Mouse (Mus musculus) left cerebral cortex, postnatal 36 days (tissue): ENCODE results near the gene Scp2d1. TPM values are rescaled to one million over a fixed set of nuclear protein-coding genes. Genes with fewer than 3 reads are reported as not detected.
A peak's percentile ranks its signal among the peaks of the same experiment; 100 is the strongest.
"Not testable (repeated sequence)": the region's sequence is repeated elsewhere in the genome, so short reads cannot be mapped to it uniquely, and the experiment has no call there.

Source experiments
- DNase-seq, 2 experiments: peaks; one replicate each; pipeline ENCODE4 v3.0.0; 2021 to 2022; ENCODE audit warnings: low spot score in 2 of 2, mixed read lengths in 1 of 2
- intact Hi-C: fragments of 180-260 bp; cut with DNase I; formaldehyde crosslinking; loops from one replicate; pipeline ENCODE4 v1.15.1; 2025
- total RNA-seq, 2 experiments: library from RNA; stranded (reverse); gene quantifications; 2 replicates each; pipeline ENCODE4 v1.2.3; 2021

The Scp2d1 gene
- total RNA-seq = not detected

- DNase-seq, intact Hi-C loops: not testable (repeated sequence)
Observed at GRCm38 (mm10) chr2:144823356-144823755, at the start of gene Scp2d1. Scp2d1 (plus strand) TSS chr2:144823656.

DNA sequence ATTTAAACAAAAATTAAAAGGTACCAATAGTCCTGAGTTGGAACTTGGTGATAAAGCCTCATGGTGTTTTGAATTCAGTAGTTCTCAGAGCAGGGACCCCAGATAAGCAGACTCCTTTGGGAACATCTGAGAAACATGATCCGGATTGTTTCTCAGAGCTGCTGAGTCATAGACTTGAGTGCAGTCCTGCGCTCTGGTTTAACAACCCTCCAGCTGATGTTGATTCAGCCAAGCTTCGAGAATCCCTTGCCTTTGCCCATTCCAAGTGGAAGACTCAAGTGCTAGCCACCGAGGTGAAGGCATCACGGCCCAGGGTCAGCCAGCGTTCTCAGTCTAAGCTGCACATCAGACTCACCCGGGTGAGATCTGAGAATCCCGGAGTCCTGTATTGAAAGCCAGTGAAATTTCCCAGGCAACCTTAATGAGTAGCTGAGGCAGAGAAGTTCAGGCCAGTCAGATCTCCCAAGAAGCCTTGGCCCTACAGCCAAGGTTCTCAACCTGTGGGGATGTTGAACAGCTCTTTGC is 48.8 kb upstream of the Scp2d1 start:
- DNase-seq = no peak
- intact Hi-C loops = no loop called here

- intact Hi-C loops = no loop called here
- no peak for DNase-seq
Observed at GRCm38 (mm10) chr2:144775626-144776025, 47.8 kb upstream of the Scp2d1 start.

DNA sequence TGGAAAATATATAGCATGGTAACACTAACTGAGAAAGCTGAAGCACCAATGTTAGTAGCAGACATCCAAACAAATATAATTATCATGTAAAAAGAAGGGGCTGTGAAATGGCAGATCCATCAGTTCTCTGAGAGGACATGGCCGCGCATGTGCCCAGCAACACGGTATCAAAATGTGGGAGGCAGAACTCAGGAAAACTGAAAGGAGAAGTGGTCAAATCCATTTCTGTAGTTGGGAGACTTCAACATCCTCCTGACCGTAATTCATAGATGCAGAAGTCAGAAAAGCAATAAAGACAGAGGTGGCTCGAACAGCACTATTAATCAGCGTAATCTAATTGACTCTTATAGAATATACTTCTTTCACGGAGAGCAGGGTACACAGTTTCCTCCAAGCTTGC is 44.2 kb upstream of the Scp2d1 start:
- no peak for DNase-seq
- intact Hi-C loops = no loop called here

GRCm38 (mm10) chr2:144780731-144781130 is 42.7 kb upstream of the Scp2d1 start:
- no peak for DNase-seq
- intact Hi-C loops = no loop called here

DNA sequence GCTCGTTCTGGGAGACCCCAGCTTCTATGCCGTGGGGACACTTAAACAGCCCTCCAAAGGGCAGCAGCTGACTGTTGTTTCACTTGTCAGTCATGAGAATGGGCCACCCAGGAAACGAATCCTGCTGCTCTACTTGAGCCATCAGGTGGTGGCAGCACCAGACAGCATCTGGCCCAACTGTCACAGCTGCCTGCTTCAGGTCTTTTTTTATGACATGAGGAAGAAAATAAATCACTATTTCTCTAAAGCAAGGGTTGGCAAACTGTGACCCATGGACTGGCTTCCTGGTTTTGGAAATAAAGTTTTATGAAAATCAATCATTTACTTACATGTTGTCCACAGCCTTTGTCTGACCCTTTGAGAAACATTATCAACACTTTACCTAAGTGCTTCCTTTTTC is 41.6 kb upstream of the Scp2d1 start:
- intact Hi-C loops = no loop called here
- DNase-seq = no peak

DNA sequence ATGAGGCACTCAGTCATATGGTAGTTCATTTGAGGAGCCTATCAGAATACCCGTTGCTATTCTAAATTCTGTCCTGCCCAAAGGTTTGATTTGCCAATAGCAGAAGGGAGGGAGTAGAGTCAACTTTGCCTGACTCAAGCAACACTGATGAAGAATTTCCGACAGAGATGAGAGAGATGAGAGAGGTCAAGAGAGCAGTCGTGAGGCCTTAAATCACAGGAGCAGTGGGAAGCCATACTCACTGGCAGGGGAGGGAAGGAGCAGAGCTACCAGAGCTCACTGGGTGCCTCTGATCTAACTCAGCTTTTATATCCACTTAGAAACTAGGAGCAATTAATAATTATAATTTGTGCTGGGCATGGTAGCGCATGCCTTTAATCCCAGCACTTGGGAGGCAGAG is 41.0 kb upstream of the Scp2d1 start:
- no peak for DNase-seq
- intact Hi-C loops = no loop called here

- no peak for DNase-seq
- intact Hi-C loops = no loop called here
Observed at GRCm38 (mm10) chr2:144783190-144783589, 40.3 kb upstream of the Scp2d1 start.

DNA sequence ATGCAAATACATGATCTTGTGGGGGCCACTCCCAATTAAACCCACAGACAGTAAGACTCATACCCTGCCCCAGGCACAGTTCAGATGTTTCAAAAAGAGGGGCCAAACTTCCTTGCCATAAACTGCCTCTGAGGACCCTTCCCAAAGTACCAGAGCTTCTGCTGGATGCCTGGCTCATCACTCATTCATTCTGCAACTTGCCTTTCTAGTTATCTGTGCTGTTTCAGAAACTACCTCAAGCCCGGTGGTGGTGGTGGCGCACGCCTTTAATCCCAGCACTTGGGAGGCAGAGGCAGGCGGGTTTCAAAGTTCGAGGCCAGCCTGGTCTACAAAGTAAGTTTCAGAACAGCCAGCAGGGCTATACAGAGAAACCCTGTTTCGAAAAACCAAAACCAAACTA is 39.6 kb upstream of the Scp2d1 start:
- intact Hi-C loops = no loop called here
- no peak for DNase-seq

DNA sequence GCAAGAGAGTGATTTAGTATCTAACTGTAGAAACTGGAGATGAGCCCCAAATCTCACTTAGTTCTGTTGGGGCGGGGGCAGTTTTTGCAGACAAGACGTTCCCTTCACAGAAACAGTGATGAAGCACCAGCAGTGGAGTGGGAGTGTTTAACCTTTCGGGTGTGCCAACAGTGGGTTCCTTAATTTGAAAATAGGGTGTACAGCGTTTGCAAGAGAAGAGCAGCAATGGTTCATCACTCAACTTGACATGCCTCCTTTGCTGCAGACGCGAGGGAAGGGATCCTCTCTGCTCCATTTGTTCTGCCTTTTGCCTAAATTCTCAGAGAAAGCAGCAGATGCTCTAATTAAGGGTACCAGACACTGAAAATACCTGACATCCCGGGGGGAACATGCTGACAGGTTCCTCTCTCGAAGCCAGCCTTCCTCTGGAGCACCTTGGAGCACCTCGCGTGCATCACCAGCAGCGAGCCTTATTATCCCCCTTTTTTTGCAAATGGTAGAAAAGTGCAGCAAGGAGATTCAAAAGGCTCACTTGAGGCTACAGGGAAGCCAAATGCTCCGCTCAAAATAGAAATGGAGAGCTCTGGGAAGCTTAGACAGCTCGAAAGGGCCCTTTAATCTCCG is 31.7 kb upstream of the Scp2d1 start:
- intact Hi-C loops = no loop called here
- peak; percentile 33 to 44 for DNase-seq

DNA sequence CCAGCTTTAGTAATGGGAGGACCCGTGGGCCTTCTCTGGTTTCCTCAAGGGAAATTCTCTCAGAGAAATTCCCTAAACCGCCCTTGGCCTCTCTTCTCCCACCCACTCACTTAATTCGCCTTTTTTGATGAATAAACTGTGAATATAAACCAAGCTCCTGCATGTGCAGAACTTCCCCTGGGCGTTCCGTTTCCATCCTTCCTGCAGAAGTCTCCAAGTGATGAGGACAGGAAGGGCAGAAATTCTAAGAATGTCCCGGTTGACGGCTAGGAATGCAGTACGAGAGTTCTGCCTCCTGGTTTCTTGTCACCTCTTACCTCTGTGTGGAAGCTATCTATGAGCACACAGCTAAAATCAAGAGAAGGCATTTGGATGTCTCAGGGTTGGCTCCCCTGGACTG is 25.9 kb upstream of the Scp2d1 start:
- DNase-seq = no peak
- intact Hi-C loops = no loop called here

GRCm38 (mm10) chr2:144807766-144808754 is 15.4 kb upstream of the Scp2d1 start:
- DNase-seq = no peak
- intact Hi-C loops = no loop called here

- DNase-seq = no peak
Observed at GRCm38 (mm10) chr2:144828457-144828985, 5.1 kb downstream of the Scp2d1 start.

DNA sequence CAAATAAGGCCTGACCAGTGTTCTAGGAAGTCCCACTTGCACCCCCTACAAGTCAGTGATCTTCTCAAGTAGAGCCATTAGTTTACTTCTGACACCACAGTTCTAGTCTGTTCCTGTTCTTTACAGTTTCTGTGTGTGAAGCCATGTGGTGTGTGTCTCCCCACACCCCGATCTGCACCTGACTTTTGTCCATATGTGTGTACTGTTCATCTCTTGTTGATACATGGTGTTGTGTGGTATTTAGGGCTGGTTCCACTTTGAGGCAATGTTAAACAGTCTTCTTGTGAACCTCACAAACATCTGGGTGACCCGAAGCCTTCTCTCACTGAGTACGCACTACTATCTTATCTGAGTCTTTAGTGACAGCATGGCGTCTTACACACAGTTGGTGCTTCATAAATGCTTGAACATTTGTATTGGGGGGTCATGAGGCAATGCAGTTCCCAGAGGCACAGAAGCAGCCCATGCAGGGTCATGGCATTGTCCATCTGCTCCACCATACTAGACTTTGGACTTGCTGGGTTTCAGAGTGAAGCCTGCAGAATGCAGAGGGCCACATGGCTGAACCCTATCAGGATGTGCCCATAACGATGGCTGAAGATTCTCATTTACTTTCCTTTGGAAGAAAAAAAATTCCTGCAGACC is 13.3 kb downstream of the Scp2d1 start:
- no peak for DNase-seq
- intact Hi-C loops = no loop called here

More at GRCm38 (mm10) chr2:144828457-144828985, 5.1 kb downstream of the Scp2d1 start:
- intact Hi-C loops = no loop called here

- intact Hi-C loops = no loop called here
- no peak for DNase-seq
Observed at GRCm38 (mm10) chr2:144837312-144837679, 13.8 kb downstream of the Scp2d1 start.

GRCm38 (mm10) chr2:144868827-144869226 is 45.4 kb downstream of the Scp2d1 start:
- intact Hi-C loops = loop anchor here (5.0 kb wide), 1 partner anchor 232 kb away; no protein-coding TSS in a partner anchor
- DNase-seq = no peak
